Mouse (Mus musculus): Measurements from ENCODE around the gene Gm28230. TPM values are rescaled to one million over a fixed set of nuclear protein-coding genes. Genes with fewer than 3 reads are reported as not detected.
A peak's percentile ranks its signal among the peaks of the same experiment; 100 is the strongest.

Gm28230 gene
- polyA plus RNA-seq, 2 experiments, result 0.18 to 5.0 TPM

DNA sequence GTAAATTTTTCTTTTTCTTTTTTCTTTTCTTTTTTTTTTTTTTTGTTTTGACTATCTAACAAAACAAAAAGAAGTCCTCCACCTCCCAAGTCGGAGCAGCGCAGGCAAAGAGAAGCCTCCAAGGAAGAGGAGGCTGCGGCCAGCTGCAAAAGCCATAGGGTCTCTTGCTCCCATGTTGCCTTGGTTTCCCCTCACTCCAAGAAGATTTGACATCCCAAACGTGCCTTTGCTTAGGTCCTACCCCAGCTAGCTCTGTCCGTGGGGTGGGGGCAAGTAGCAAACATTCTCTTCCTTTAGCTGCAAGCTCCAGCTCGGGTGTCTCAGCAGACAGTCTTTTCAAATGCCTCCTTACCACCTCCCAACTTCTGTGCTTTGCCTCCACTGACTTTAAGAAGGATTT is 7.2 kb downstream of the Gm28230 start:
- H3K27me3 ChIP-seq (ENCODE audit: control insufficient read depth, insufficient read depth, low read length), result peaks cover 96% of the 10 kb centered on the region
- H3K27ac ChIP-seq (replicated peaks; ENCODE audit: low read depth, low read length), result no peak overlapping the region
- H3K4me1 ChIP-seq (ENCODE audit: control insufficient read depth, insufficient read depth, low read length), result peaks cover 12% of the 10 kb centered on the region; the same call in 1 of the 2 replicates
- 14% methylated on average over 6 of the region's 6 CpGs for WGBS
- no peak overlapping the region for H3K4me3 ChIP-seq (replicated peaks; ENCODE audit: low read length)
- ATAC-seq (ENCODE audit: low FRiP score, low read depth) (no peak), DNase-seq (ENCODE audit: low spot score) (no peak)
- H3K4me2 ChIP-seq (replicated peaks; ENCODE audit: low read depth, low read length, severe bottlenecking), result no peak overlapping the region
- H3K9me3 ChIP-seq (ENCODE audit: control insufficient read depth, low read length), result no peaks in the 10 kb centered on the region
- no peaks in the 10 kb centered on the region for H3K36me3 ChIP-seq (ENCODE audit: control insufficient read depth, insufficient read depth, low read length)
- H3K9ac ChIP-seq (ENCODE audit: low read depth, low read length, severe bottlenecking), result no peak overlapping the region
- TF ChIP-seq POLR2A (IDR thresholded peaks at IDR 0.05; ENCODE audit: borderline replicate concordance, extremely low read depth, insufficient read depth, insufficient read length), result no peak

DNA sequence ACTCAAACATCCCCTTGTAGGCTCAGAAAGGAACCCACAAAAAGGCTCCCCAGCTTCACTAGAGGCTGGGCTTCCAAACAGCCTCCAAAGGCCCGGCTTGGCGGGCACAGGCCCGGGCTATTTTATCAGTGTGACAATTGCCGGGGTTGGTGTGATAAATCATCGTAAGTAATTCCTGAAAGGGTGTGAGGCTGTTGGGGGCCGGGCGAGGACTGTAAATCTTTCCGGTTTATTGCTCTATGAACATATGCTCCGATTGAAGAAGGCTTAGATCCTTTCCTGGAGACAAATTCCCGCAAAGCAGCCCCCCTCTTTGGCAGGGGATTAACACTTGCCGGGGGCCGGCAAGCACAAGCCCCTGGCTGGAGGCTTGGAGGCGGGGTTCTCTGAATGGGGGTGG is 7.9 kb downstream of the Gm28230 start:
- no peak overlapping the region for H3K27ac ChIP-seq (replicated peaks; ENCODE audit: low read depth, low read length)
- WGBS, result 8% methylated on average over 13 of the region's 13 CpGs
- H3K9me3 ChIP-seq (ENCODE audit: control insufficient read depth, low read length), result no peaks in the 10 kb centered on the region
- no peaks in the 10 kb centered on the region for H3K36me3 ChIP-seq (ENCODE audit: control insufficient read depth, insufficient read depth, low read length)
- H3K4me3 ChIP-seq (replicated peaks; ENCODE audit: low read length), result no peak overlapping the region
- no peak overlapping the region for H3K9ac ChIP-seq (ENCODE audit: low read depth, low read length, severe bottlenecking)
- peaks cover 96% of the 10 kb centered on the region for H3K27me3 ChIP-seq (ENCODE audit: control insufficient read depth, insufficient read depth, low read length)
- DNase-seq (ENCODE audit: low spot score) (no peak), ATAC-seq (ENCODE audit: low FRiP score, low read depth) (no peak)
- H3K4me2 ChIP-seq (replicated peaks; ENCODE audit: low read depth, low read length, severe bottlenecking), result no peak overlapping the region
- peaks cover 12% of the 10 kb centered on the region; the same call in 1 of the 2 replicates for H3K4me1 ChIP-seq (ENCODE audit: control insufficient read depth, insufficient read depth, low read length)
- TF ChIP-seq POLR2A (IDR thresholded peaks at IDR 0.05; ENCODE audit: borderline replicate concordance, extremely low read depth, insufficient read depth, insufficient read length), result no peak

DNA sequence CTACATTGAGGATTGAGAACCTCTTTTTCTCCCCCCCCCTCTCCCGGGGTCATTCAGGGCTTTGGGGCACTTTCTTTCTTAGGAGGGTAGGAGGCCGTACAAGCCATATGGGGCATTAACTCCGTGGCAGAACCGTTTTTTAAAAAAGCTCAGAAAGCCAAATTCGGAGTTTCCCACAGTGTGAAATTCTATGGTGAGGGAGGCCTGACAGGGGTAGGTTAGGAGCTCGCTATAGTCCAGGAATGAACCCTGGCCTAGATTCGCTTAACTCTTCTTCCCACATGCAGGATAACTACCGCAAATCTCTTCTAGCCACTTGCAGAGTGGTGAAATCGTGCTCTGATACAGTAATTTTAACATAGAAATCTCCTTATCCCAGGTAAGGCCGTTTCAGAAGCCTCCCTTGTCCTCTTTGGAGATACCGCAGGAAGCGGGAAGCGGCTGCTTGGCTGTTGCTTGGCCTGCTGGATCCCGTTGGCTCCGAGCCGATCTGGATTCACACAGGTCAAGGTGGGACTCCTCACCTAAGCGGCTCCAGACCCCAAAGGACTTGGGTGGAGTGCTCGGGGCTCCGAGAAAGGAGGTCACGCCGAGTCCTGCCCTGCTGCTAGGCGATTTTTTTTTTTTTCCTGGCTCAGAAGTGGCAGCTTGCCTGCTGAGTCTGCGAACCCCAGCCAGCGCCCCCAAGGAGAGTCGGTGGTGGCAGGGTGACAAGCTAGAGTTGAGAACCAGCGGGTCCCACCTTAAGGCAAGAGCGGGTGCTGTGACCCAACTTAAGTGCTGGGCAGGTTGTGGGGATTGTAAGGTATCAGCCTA is 8.7 kb downstream of the Gm28230 start:
- no peak for TF ChIP-seq POLR2A (IDR thresholded peaks at IDR 0.05; ENCODE audit: borderline replicate concordance, extremely low read depth, insufficient read depth, insufficient read length)
- H3K27me3 ChIP-seq (ENCODE audit: control insufficient read depth, insufficient read depth, low read length), result peaks cover 97% of the 10 kb centered on the region
- no peak for DNase-seq (ENCODE audit: low spot score)
- WGBS, result 13% methylated on average over 27 of the region's 27 CpGs
- no peaks in the 10 kb centered on the region for H3K36me3 ChIP-seq (ENCODE audit: control insufficient read depth, insufficient read depth, low read length)
- no peak overlapping the region for H3K27ac ChIP-seq (replicated peaks; ENCODE audit: low read depth, low read length)
- no peak overlapping the region for H3K4me2 ChIP-seq (replicated peaks; ENCODE audit: low read depth, low read length, severe bottlenecking)
- H3K9ac ChIP-seq (ENCODE audit: low read depth, low read length, severe bottlenecking), result no peak overlapping the region
- no peak overlapping the region for H3K4me3 ChIP-seq (replicated peaks; ENCODE audit: low read length)
- no peak for ATAC-seq (ENCODE audit: low FRiP score, low read depth)
- no peaks in the 10 kb centered on the region for H3K9me3 ChIP-seq (ENCODE audit: control insufficient read depth, low read length)
- peaks cover 12% of the 10 kb centered on the region for H3K4me1 ChIP-seq (ENCODE audit: control insufficient read depth, insufficient read depth, low read length)

DNA sequence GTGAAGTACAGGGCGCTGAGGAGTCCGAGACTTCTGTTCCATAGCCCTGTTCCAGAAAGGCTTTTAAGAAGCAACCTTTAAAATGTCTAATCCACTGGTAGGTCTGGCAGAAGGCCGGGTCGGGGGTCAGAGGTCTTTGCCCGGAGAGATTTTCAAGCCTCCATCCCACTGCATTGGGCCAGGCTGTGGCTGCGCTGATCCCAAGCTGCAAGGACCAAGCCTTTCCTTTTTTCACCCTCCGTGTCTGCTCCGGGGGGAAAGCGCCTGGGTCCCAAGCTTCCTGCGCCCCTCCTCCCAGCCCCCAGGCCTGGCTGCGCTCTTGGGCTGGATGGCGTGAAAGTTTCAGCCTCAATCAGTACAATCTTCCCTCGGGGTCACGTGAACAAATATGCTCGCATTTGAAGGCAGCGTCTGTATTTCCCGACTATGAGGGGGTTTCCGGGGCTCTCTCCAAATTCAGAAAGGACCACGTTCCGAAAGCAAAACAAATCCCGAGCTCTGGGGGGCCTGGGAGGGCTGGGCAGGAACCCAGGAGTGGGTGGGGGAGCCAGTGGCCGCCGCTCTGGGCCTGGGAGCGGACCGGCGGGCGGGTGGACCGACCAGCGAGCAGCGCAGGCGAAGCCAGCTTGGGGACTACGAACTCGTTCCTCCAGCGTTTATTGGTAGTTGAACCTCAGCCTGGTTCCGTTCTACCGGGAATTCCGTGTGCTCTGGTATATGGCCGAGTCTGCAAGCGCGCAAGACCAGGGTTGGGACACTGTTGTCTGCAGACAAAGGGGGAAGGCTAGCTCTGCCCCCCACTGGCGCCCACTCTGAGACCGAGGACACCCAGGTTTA is 9.5 kb downstream of the Gm28230 start:
- no peaks in the 10 kb centered on the region for H3K36me3 ChIP-seq (ENCODE audit: control insufficient read depth, insufficient read depth, low read length)
- 0 out of 2 replicates have a peak overlapping the region, but pooled peaks have one; percentile 13 for H3K9ac ChIP-seq (ENCODE audit: low read depth, low read length, severe bottlenecking)
- no peak for DNase-seq (ENCODE audit: low spot score)
- no peak for TF ChIP-seq POLR2A (IDR thresholded peaks at IDR 0.05; ENCODE audit: borderline replicate concordance, extremely low read depth, insufficient read depth, insufficient read length)
- peaks cover 97% of the 10 kb centered on the region for H3K27me3 ChIP-seq (ENCODE audit: control insufficient read depth, insufficient read depth, low read length)
- no peak; the same call in 1 of the 2 replicates for ATAC-seq (ENCODE audit: low FRiP score, low read depth)
- WGBS, result 2% methylated on average over 36 of the region's 42 CpGs
- peaks cover 14% of the 10 kb centered on the region for H3K4me1 ChIP-seq (ENCODE audit: control insufficient read depth, insufficient read depth, low read length)
- H3K4me3 ChIP-seq (replicated peaks; ENCODE audit: low read length), result peak overlapping the region; percentile 21
- H3K27ac ChIP-seq (replicated peaks; ENCODE audit: low read depth, low read length), result no peak overlapping the region
- H3K4me2 ChIP-seq (replicated peaks; ENCODE audit: low read depth, low read length, severe bottlenecking), result peak overlapping the region; percentile 43
- no peaks in the 10 kb centered on the region for H3K9me3 ChIP-seq (ENCODE audit: control insufficient read depth, low read length)

All from limb, embryonic 14.5 days (tissue).